Mouse (Mus musculus) embryonic facial prominence, embryonic 10.5 days (tissue): ENCODE measurements around the gene Metap2. TPM values are rescaled to one million over a fixed set of nuclear protein-coding genes. Genes with fewer than 3 reads are reported as not detected.

ENCODE experiments used
- DNase-seq: peaks from one replicate; pipeline ENCODE4 v3.0.0-alpha.2; 2017; ENCODE audit warnings: low spot score
- H3K27ac ChIP-seq: fragments of 300-500 bp; sonication (generic); replicated peaks from 2 replicates; pipeline ENCODE4 v1.5.1; 2016; ENCODE audit warnings: mild to moderate bottlenecking
- H3K27me3 ChIP-seq: fragments of 300-500 bp; sonication (generic); replicated peaks from 2 replicates; pipeline ENCODE4 v1.6.1; 2016; ENCODE audit warnings: low read depth, mild to moderate bottlenecking; ENCODE audit not compliant: poor library complexity, severe bottlenecking
- H3K36me3 ChIP-seq: fragments of 300-500 bp; sonication (generic); replicated peaks from 2 replicates; pipeline ENCODE4 v1.6.1; 2016; ENCODE audit warnings: mild to moderate bottlenecking, moderate library complexity
- H3K4me1 ChIP-seq: fragments of 300-500 bp; sonication (generic); 2 replicates; pipeline ENCODE4 v1.6.1; 2016
- H3K4me3 ChIP-seq: fragments of 300-500 bp; sonication (generic); 2 replicates; pipeline ENCODE4 v1.5.1; 2016; ENCODE audit warnings: mild to moderate bottlenecking, moderate library complexity
- H3K9me3 ChIP-seq: fragments of 300-500 bp; sonication (generic); 2 replicates; pipeline ENCODE4 v1.6.1; 2016; ENCODE audit warnings: mild to moderate bottlenecking
- WGBS: fragments of 180-500 bp; shearing (Covaris S2); methylation state at CpG from one replicate; pipeline ENCODE4 v1.1.7; 2016; 5-methylcytosine and 5-hydroxymethylcytosine counted together
- polyA plus RNA-seq: library from polyadenylated mRNA; unstranded; fragments of >200 nt; fragmentation: Nextera tagmentation; extraction: Ambion mirVana; gene quantifications from 2 replicates; pipeline ENCODE4 v1.2.1, GENCODE M21; 2016

Gene Metap2
- 243 and 251 TPM in 2 replicates for polyA plus RNA-seq

DNA sequence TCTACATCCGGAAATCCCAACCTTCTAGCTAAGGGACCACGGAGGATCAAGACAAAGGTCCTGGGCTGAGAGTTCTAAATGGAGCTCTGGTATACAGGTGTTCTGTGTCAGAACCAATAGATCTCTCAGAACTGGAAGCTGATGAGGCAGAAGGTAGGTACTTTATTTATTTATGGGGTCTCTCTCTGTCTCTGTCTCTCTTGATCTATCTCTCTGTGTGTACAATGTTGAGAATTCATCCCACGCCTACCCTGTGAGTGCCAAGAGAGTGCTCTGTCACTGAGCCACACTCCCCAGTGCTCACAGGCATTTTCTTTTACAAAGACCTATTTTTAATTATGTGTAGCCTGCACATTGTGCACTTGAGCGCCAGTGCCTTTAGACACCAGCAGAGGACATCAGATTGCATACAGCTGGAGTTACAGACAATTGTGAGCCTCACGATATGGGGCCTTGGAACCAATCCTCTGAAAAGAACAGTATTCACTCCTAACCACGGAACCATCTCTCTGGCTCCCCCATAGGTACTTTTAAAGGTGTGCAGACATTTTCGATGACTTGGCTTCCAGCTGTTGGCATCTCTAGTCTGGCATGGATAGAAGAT lies at the start of gene Metap2:
TSS of gene Metap2 (minus strand) at position 51 of the 604 bp plus-strand sequence.
- Histone ChIP-seq H3K9me3 (no peaks in the 10 kb centered on the region), H3K4me3 (no peak within 1 kb of the TSS), H3K27me3 (no peaks in the 10 kb centered on the region), H3K36me3 (no peaks in the 10 kb centered on the region), H3K4me1 (no peaks in the 10 kb centered on the region), H3K27ac (no peak within 1 kb of the TSS)
- 67% methylated on average over 7 of the region's 7 CpGs for WGBS
- no peak for DNase-seq

DNA sequence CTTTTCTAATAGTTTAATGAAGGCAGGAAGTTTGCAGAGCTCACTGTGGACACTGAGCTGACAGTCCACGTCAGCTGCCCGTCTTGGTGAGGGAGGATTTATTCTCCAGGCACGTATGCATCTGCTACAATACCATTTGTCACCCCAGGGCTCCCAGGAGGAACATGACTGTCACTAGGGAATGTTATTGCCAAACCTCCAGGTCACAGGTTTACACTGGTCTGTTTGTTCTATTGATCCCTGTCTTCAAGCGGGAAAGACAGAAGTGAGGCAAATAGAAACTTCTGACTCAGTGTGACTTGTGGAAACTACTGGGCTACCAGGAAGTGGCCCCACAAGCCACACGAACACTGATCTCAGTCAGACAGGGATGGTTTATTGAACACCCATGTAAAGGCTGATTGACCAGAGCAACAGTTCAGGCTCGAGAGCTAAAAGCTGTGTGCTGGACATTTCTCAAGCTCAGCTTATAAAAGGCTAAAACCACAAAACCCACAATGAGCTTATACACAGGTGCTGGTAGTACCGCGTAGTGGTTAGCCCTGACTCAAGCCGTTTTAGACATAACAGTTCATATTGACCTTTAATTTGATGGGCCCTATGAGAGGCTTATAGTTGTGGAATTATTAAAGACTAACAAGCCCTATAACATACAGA lies 49.1 kb upstream of the Metap2 start:
- no peaks in the 10 kb centered on the region for H3K36me3 ChIP-seq
- 73% methylated on average over 9 of the region's 9 CpGs for WGBS
- H3K27ac ChIP-seq: no peak overlapping the region
- H3K9me3 ChIP-seq: no peaks in the 10 kb centered on the region
- H3K27me3 ChIP-seq: no peaks in the 10 kb centered on the region
- H3K4me3 ChIP-seq: no peak overlapping the region
- peaks cover 5% of the 10 kb centered on the region; the same call in 1 of the 2 replicates for H3K4me1 ChIP-seq
- DNase-seq: no peak

DNA sequence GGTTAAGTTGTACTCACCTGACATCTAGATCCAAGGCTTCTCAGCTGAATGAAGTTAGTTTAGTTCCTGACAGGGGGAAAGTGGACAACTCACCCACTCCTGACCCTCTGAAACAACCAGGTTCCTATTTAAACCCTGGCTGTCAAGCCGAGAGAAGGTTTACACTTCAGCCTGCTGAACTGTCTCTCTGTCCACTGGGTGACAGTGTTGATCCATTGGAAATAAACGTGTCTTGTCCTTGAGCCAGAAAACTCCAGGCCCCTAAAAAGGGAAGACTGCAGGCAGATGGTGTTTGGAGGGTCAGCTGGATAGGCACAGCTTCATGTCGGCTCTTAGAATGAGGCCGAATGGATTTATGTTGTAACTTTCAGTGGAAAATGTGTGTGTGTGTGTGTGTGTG lies 48.5 kb upstream of the Metap2 start:
- H3K27ac ChIP-seq: no peak overlapping the region
- peaks cover 5% of the 10 kb centered on the region; the same call in 1 of the 2 replicates for H3K4me1 ChIP-seq
- DNase-seq: no peak
- H3K36me3 ChIP-seq: no peaks in the 10 kb centered on the region
- 55% methylated on average over 4 of the region's 4 CpGs for WGBS
- no peaks in the 10 kb centered on the region for H3K27me3 ChIP-seq
- H3K9me3 ChIP-seq: no peaks in the 10 kb centered on the region
- no peak overlapping the region for H3K4me3 ChIP-seq

DNA sequence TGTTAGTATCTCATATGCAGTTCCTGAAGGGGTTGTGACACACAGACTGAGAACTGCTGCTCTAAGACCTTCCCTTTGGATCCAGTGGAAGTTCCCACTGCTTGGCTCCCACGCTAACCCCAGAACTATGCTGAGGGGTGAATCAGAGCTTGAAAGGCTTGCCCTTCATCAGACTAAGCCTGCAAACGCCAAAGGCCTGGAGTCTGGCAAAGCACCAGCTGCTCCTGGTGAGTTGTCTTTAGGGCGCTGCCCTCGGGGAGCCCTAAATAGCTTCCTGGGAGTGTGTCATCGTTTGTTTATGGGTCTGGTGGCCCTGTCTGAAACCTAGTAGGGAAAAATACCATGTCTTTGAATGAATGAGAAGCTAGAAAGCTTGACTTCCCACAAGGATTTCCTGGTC lies 47.3 kb upstream of the Metap2 start:
- Histone ChIP-seq H3K4me1 (peaks cover 5% of the 10 kb centered on the region; the same call in 1 of the 2 replicates), H3K9me3 (no peaks in the 10 kb centered on the region), H3K36me3 (no peaks in the 10 kb centered on the region), H3K27me3 (no peaks in the 10 kb centered on the region), H3K27ac (no peak overlapping the region), H3K4me3 (no peak overlapping the region)
- WGBS: 66% methylated on average over 5 of the region's 5 CpGs
- DNase-seq: no peak

DNA sequence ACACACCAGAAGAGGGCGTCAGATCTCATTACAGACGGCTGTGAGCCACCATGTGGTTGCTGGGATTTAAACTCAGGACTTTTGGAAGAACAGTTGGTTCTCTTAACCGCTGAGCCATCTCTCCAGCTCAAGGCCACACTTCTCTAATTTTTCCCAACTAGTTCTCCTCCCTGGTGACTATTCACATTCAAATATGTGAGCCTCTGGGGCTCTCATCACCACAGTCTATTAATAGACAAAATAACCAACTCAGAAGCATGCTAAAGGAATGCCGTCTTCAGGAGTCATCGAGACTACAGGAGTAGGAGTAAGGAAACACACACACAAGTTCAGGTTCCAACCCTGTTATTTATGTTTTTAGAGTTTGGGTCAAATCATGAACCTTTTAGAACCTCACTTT lies 43.4 kb upstream of the Metap2 start:
- Histone ChIP-seq H3K27ac (no peak overlapping the region), H3K4me3 (no peak overlapping the region), H3K9me3 (no peaks in the 10 kb centered on the region), H3K36me3 (no peaks in the 10 kb centered on the region), H3K4me1 (peaks cover 2% of the 10 kb centered on the region; the same call in 1 of the 2 replicates), H3K27me3 (no peaks in the 10 kb centered on the region)
- no peak for DNase-seq
- WGBS: 82% methylated on average over 5 of the region's 5 CpGs

DNA sequence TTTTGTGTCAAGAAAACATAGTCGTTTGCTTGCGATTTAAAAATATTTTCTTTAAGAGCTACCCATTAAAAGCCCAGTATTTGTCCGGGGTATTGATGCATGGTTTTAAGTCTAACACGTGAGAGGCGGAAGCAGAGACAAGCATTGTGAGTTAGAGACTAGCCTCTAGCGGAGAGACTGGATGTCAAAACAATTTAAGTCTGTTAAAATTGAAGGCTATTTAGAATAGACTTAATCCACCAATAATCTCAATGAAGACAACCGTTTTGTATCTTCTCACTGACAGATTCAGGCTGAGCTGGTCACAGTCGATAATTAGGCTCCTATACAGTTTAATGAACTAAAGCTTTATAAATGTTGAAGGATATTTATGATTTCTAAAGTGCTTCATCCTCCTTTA lies 42.8 kb upstream of the Metap2 start:
- Histone ChIP-seq H3K4me3 (no peak overlapping the region), H3K4me1 (no peaks in the 10 kb centered on the region), H3K27me3 (no peaks in the 10 kb centered on the region), H3K36me3 (no peaks in the 10 kb centered on the region), H3K9me3 (no peaks in the 10 kb centered on the region), H3K27ac (no peak overlapping the region)
- DNase-seq: no peak
- WGBS: 84% methylated on average over 8 of the region's 8 CpGs

DNA sequence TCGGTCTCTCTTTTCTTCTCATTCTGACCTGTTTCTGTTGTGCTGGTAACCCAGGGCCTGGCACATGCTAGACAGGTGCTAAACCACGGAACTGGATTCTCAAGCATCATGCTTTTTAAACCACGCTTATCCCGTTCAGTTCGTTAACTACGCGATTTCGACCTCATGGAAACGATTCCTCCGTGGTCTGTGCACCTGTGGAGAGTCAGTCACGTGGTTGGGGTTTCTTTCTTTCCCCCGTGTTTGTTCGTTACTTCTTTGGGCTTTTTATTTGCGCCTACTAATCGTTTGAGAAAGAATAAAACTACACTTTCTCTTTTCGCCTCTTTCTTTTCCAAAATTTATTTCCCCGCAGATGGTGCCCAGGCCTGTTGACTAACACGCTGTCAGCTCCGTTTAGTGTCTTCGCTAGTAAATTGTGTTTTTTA lies 42.0 kb upstream of the Metap2 start:
- Histone ChIP-seq H3K27me3 (no peaks in the 10 kb centered on the region), H3K9me3 (no peaks in the 10 kb centered on the region), H3K36me3 (no peaks in the 10 kb centered on the region), H3K4me3 (no peak overlapping the region), H3K4me1 (no peaks in the 10 kb centered on the region), H3K27ac (no peak overlapping the region)
- DNase-seq: no peak
- 86% methylated on average over 20 of the region's 20 CpGs for WGBS

DNA sequence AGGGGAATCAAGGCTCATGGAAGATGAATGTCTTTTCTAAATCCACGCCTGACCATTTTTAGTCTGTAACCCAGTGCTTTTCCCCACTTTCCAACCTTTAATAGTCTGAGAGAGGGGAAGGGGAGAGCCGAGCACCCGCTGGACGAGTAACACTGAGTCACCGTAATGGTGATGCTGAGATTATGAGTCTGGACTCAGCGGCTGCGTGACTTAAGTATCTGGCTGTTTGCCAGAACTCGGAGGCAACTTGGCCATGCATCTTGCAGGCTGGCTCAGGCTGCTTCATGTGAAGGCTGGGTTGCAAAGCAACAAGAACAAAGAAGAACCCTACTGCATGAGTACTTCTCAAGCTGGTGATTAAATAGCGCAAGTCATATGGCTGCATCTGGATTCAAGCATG lies 37.1 kb upstream of the Metap2 start:
- peaks cover 10% of the 10 kb centered on the region for H3K4me1 ChIP-seq
- DNase-seq: no peak
- 85% methylated on average over 9 of the region's 9 CpGs for WGBS
- no peaks in the 10 kb centered on the region for H3K27me3 ChIP-seq
- no peak overlapping the region for H3K27ac ChIP-seq
- H3K9me3 ChIP-seq: no peaks in the 10 kb centered on the region
- no peaks in the 10 kb centered on the region for H3K36me3 ChIP-seq
- H3K4me3 ChIP-seq: no peak overlapping the region

DNA sequence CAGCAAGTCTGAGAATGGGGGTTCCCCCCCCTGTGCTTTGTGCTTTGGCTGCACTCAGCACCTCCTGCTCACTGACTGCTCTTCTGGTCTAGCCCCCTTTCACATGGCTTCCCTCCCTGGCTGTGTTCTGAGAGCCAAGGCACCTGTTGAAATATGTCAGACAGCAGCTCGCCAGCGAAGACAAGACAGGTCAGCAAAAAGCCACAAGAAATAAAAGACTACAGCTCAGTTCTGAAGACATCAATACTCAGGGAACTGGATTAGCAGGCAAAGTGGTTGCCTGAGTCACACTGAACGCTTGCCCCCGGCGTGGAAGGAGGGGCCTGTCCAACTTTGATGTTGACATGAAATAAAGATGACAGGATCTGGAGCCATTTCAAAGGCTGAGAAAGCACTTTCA lies 36.0 kb upstream of the Metap2 start:
- Histone ChIP-seq H3K4me1 (peaks cover 10% of the 10 kb centered on the region), H3K4me3 (no peak overlapping the region), H3K9me3 (no peaks in the 10 kb centered on the region), H3K36me3 (no peaks in the 10 kb centered on the region), H3K27ac (no peak overlapping the region), H3K27me3 (no peaks in the 10 kb centered on the region)
- WGBS: 70% methylated on average over 5 of the region's 5 CpGs
- DNase-seq: peak; percentile 44

DNA sequence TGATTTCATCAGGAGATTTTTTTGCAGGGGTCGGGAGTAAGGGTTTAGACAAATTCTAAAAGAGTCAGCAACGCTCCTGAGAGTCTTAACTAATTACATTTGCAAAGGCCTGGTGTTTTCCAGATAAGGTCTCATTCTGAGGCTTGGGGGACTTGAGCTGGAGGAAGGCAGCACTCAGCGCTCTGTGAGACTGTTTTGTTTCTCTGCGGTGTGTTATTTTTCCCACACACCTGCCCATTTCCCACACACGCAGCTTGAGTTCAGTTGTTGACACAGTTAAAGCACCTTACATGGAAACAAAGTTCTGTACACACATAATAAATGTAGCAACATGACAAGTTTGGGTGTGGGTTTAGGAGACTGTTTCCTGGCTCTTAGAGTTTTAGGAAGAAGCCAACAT lies 35.1 kb upstream of the Metap2 start:
- Histone ChIP-seq H3K36me3 (no peaks in the 10 kb centered on the region), H3K9me3 (peaks cover 5% of the 10 kb centered on the region; the same call in 1 of the 2 replicates), H3K27ac (no peak overlapping the region), H3K27me3 (no peaks in the 10 kb centered on the region), H3K4me3 (no peak overlapping the region), H3K4me1 (peaks cover 10% of the 10 kb centered on the region)
- DNase-seq: no peak
- 78% methylated on average over 5 of the region's 5 CpGs for WGBS

DNA sequence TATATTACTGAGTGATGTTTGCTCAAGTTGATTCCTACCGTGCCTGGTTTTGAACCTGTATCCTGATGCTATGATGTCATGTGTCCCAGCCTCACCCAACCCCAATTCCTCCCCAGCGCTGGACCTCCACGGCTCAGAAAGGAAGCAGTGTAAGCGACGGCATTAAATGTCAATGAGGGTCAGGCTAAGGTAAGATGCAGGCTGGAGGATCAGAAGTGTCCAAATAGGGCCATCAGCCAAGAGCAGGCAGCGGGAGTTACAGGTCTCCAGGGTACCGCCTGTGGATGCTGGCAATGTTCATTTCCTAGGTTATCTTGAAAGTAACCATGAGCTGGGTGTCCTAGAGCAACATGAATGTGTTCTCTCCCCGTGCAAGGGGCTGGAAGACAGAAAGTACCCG lies 34.5 kb upstream of the Metap2 start:
- no peak overlapping the region; the same call in 1 of the 2 replicates for H3K27ac ChIP-seq
- H3K4me1 ChIP-seq: peaks cover 10% of the 10 kb centered on the region
- no peaks in the 10 kb centered on the region for H3K36me3 ChIP-seq
- 75% methylated on average over 9 of the region's 9 CpGs for WGBS
- peaks cover 7% of the 10 kb centered on the region; the same call in 1 of the 2 replicates for H3K9me3 ChIP-seq
- no peak overlapping the region for H3K4me3 ChIP-seq
- no peak for DNase-seq
- H3K27me3 ChIP-seq: no peaks in the 10 kb centered on the region

DNA sequence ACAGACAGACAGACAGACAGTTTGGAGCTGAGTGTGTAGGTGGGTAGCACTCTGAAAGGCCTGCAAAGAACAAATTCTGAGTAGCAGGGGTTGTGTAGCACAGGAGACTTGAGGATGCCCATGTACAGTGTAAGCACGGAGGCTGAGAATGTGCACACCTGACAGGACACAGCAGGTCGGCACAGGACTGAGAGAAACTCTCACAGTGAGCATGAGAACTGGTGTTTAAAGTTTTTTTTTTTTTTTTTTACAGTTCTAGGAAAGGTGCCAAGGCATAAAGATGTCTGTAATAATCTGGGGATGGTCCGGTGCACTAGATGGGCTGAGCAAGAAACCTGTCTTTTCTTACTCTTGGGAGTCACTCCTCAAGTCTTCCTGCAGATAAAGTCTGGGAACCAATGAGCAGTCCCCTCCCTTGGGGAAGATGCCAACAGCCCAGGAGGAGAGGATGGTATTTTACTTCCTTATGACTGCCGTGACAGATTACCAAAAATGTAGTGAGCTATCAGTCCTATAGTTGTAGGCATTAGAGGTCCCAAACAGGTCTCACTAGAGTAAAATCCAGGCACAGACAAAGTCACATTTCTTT lies 33.4 kb upstream of the Metap2 start:
- WGBS: 86% methylated on average over 4 of the region's 4 CpGs
- Histone ChIP-seq H3K9me3 (peaks cover 7% of the 10 kb centered on the region; the same call in 1 of the 2 replicates), H3K27ac (no peak overlapping the region), H3K27me3 (no peaks in the 10 kb centered on the region), H3K4me1 (peaks cover 10% of the 10 kb centered on the region), H3K4me3 (no peak overlapping the region), H3K36me3 (no peaks in the 10 kb centered on the region)
- DNase-seq: no peak

DNA sequence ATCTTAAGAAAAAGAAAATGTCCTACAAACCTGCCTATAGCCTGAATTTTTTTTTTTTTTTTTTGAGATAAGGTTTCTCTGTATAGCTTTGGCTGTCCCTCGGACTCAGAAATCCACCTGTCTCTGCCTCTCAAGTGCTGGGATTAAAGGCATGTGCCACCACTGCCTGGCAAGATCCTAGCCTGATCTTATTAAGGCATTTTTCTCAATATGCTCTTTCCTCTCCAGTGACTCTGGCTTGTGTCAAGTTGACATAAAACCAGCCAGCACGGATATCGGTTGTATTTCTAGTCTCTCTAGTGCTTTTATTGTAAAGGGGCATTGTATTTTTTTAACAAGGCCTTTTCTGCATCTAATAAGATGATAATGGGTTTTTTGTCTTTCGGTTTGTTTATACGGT lies 27.8 kb upstream of the Metap2 start:
- no peak overlapping the region for H3K4me3 ChIP-seq
- WGBS: 82% methylated on average over 5 of the region's 5 CpGs
- H3K36me3 ChIP-seq: no peaks in the 10 kb centered on the region
- H3K4me1 ChIP-seq: no peaks in the 10 kb centered on the region
- no peak for DNase-seq
- no peak overlapping the region for H3K27ac ChIP-seq
- H3K9me3 ChIP-seq: peaks cover 7% of the 10 kb centered on the region; the same call in 1 of the 2 replicates
- no peaks in the 10 kb centered on the region for H3K27me3 ChIP-seq
